Mouse (Mus musculus): ENCODE measurements around the gene Slc13a2.

- TF ChIP-seq CTCF (IDR thresholded peaks at IDR 0.05; ENCODE audit: low read depth, low read length) (no peak), POLR2A (IDR thresholded peaks at IDR 0.05; ENCODE audit: insufficient read depth, low read length) (no peak), EP300 (IDR thresholded peaks at IDR 0.05; ENCODE audit: insufficient read depth, low read depth, low read length) (no peak)
Observed at GRCm38 (mm10) chr11:78411606-78412323, 10.3 kb downstream of the Slc13a2 start.

Measured in ES-Bruce4 (cell line).